Mouse (Mus musculus) liver, adult 2 months (tissue): ENCODE measurements around the gene Gm128. TPM values are rescaled to one million over a fixed set of nuclear protein-coding genes. Genes with fewer than 3 reads are reported as not detected.
A peak's percentile ranks its signal among the peaks of the same experiment; 100 is the strongest.

Experiments used
- DNase-seq: peaks from one replicate; pipeline ENCODE4 v3.0.0-alpha.2; 2011; ENCODE audit warnings: low read depth, low spot score; ENCODE audit errors: extremely low read depth
- H3K27ac ChIP-seq: fragments of 200-500 bp; replicated peaks from 2 replicates; pipeline ENCODE4 v1.5.1; 2012; ENCODE audit warnings: low read depth, mild to moderate bottlenecking, control low read depth, inconsistent platforms, low read length; ENCODE audit not compliant: insufficient read depth
- H3K27me3 ChIP-seq: fragments of 200-500 bp; 2 replicates; pipeline ENCODE4 v1.6.1; 2012; ENCODE audit warnings: mild to moderate bottlenecking, moderate library complexity, low read length, inconsistent platforms; ENCODE audit not compliant: control insufficient read depth, insufficient read depth
- H3K36me3 ChIP-seq: fragments of 200-500 bp; 2 replicates; pipeline ENCODE4 v1.6.1; 2012; ENCODE audit warnings: low read length, inconsistent platforms; ENCODE audit not compliant: control insufficient read depth, insufficient read depth
- H3K4me1 ChIP-seq: fragments of 200-500 bp; 2 replicates; pipeline ENCODE4 v1.6.1; 2011; ENCODE audit warnings: low read length; ENCODE audit not compliant: control insufficient read depth, insufficient read depth
- H3K4me3 ChIP-seq: fragments of 200-500 bp; 2 replicates; pipeline ENCODE4 v1.5.1; 2011; ENCODE audit warnings: low read depth, mild to moderate bottlenecking, control low read depth, low read length, moderate library complexity; ENCODE audit not compliant: insufficient read depth
- H3K79me2 ChIP-seq: fragments of 200-500 bp; 2 replicates; pipeline ENCODE4 v1.6.1; 2012; ENCODE audit warnings: inconsistent platforms, mild to moderate bottlenecking, low read length, moderate library complexity; ENCODE audit not compliant: control insufficient read depth, insufficient read depth
- H3K9ac ChIP-seq: fragments of 200-500 bp; 2 replicates; pipeline ENCODE4 v1.6.1; 2012; ENCODE audit warnings: low read depth, mild to moderate bottlenecking, control low read depth, inconsistent platforms, low read length
- CTCF ChIP-seq: fragments of 200-500 bp; IDR thresholded peaks from 2 replicates; pipeline ENCODE4 v1.5.1; 2011; ENCODE audit warnings: low read depth, low read length, control low read depth
- POLR2A ChIP-seq: fragments of 200-500 bp; IDR thresholded peaks from 2 replicates; pipeline ENCODE4 v1.6.1; 2011; ENCODE audit warnings: low read length, control low read depth; ENCODE audit not compliant: insufficient read depth; ENCODE audit errors: extremely low read depth
- WGBS: fragments of 180-500 bp; shearing (Covaris S2); methylation state at CpG from one replicate; pipeline ENCODE4 v1.1.7; 2018; 5-methylcytosine and 5-hydroxymethylcytosine counted together
- polyA plus RNA-seq: library from polyadenylated mRNA; depleted of rRNA; stranded (reverse); fragments of >200 nt; gene quantifications from 2 replicates; pipeline ENCODE4 v1.2.3, GENCODE M21; 2012
- total RNA-seq: library from RNA; depleted of rRNA; stranded (reverse); fragments of >200 nt; gene quantifications from 2 replicates; pipeline ENCODE4 v1.2.3, GENCODE M21; 2014

Gene Gm128
- total and polyA plus RNA-seq, 2 experiments, result 0.09 TPM; not detected in 1

- TF ChIP-seq CTCF (no peak), POLR2A (no peak)
- no peak within 1 kb of the TSS for H3K4me3 ChIP-seq
- no peaks in the 10 kb centered on the region for H3K27me3 ChIP-seq
- no peak for DNase-seq
- H3K4me1 ChIP-seq, result peaks cover 3% of the 10 kb centered on the region
- H3K27ac ChIP-seq, result peak within 1 kb of the TSS; percentile 57
- WGBS, result 92% methylated on average over 13 of the region's 13 CpGs
- peaks cover 12% of the 10 kb centered on the region; the same call in 1 of the 2 replicates for H3K36me3 ChIP-seq
- H3K79me2 ChIP-seq, result peaks cover 9% of the 10 kb centered on the region; the same call in 1 of the 2 replicates
- H3K9ac ChIP-seq, result peak within 1 kb of the TSS; percentile 45
These were observed 9.8 kb downstream of the Gm128 start, which contains the start of gene Mllt11 for GRCm38 (mm10) chr3:95231298-95232221. Gene Mllt11, minus strand, starts transcription at chr3:95232171.

- WGBS, result 69% methylated on average over 8 of the region's 8 CpGs
- H3K27me3 ChIP-seq, result no peaks in the 10 kb centered on the region
These were observed 10.7 kb downstream of the Gm128 start for GRCm38 (mm10) chr3:95230495-95231297.

GRCm38 (mm10) chr3:95229781-95230494 lies 11.5 kb downstream of the Gm128 start:
- peak overlapping the region; percentile 74 for H3K4me3 ChIP-seq

More at GRCm38 (mm10) chr3:95230495-95231297, 10.7 kb downstream of the Gm128 start:
- Histone ChIP-seq H3K79me2 (peaks cover 9% of the 10 kb centered on the region; the same call in 1 of the 2 replicates), H3K36me3 (peaks cover 12% of the 10 kb centered on the region; the same call in 1 of the 2 replicates), H3K27ac (peak overlapping the region; percentile 78), H3K9ac (peak overlapping the region; percentile 45), H3K4me3 (no peak overlapping the region), H3K4me1 (peaks cover 3% of the 10 kb centered on the region)
- DNase-seq, result no peak
- no peak for TF ChIP-seq POLR2A
- TF ChIP-seq CTCF, result no peak

GRCm38 (mm10) chr3:95228894-95229780 lies 12.3 kb downstream of the Gm128 start:
- TF ChIP-seq POLR2A (no peak), CTCF (no peak)
- Histone ChIP-seq H3K4me3 (peak overlapping the region; percentile 74), H3K79me2 (peaks cover 9% of the 10 kb centered on the region; the same call in 1 of the 2 replicates), H3K27me3 (no peaks in the 10 kb centered on the region), H3K36me3 (peaks cover 10% of the 10 kb centered on the region; the same call in 1 of the 2 replicates), H3K4me1 (peaks cover 3% of the 10 kb centered on the region), H3K9ac (peak overlapping the region; percentile 90), H3K27ac (peak overlapping the region; percentile 36)
- no peak for DNase-seq
- 3% methylated on average over 43 of the region's 43 CpGs for whole genome bisulfite sequencing

More at GRCm38 (mm10) chr3:95229781-95230494, 11.5 kb downstream of the Gm128 start:
- Histone ChIP-seq H3K27me3 (no peaks in the 10 kb centered on the region), H3K27ac (peak overlapping the region; percentile 78), H3K79me2 (peaks cover 9% of the 10 kb centered on the region; the same call in 1 of the 2 replicates), H3K9ac (peak overlapping the region; percentile 90), H3K36me3 (peaks cover 12% of the 10 kb centered on the region; the same call in 1 of the 2 replicates), H3K4me1 (peaks cover 3% of the 10 kb centered on the region)
- no peak for TF ChIP-seq POLR2A
- TF ChIP-seq CTCF, result no peak
- no peak for DNase-seq
- WGBS, result 41% methylated on average over 13 of the region's 13 CpGs
